Mouse (Mus musculus) CH12.LX (cell line): ENCODE data around the gene Hk1.

Source experiments
- CTCF ChIP-seq, 2 experiments: IDR thresholded peaks in 1 of 2; conservative IDR thresholded peaks in 1 of 2; 2 replicates each; pipeline ENCODE4 v1.5.1; 2011 to 2012; ENCODE audit warnings: low read depth in 2 of 2, low read length in 2 of 2, improper control_type of control experiment in 1 of 2, inconsistent platforms in 1 of 2, mild to moderate bottlenecking in 1 of 2, moderate library complexity in 1 of 2
- ELF1 ChIP-seq: IDR thresholded peaks from 2 replicates; pipeline ENCODE4 v1.6.1; 2014; ENCODE audit warnings: low read depth, mild to moderate bottlenecking, inconsistent platforms, low read length, improper control_type of control experiment
- POLR2A ChIP-seq: IDR thresholded peaks from 2 replicates; pipeline ENCODE4 v1.6.1; 2011; ENCODE audit warnings: low read depth, mild to moderate bottlenecking, improper control_type of control experiment, low read length
- RAD21 ChIP-seq: IDR thresholded peaks from 2 replicates; pipeline ENCODE4 v1.6.1; 2011; ENCODE audit warnings: low read depth, mild to moderate bottlenecking, low read length, improper control_type of control experiment, moderate library complexity
- RCOR1 ChIP-seq: conservative IDR thresholded peaks from 2 replicates; pipeline ENCODE4 v1.6.1; 2012; ENCODE audit warnings: low read depth, mild to moderate bottlenecking, inconsistent platforms, low read length, improper control_type of control experiment
- USF1 ChIP-seq: IDR thresholded peaks from 2 replicates; pipeline ENCODE4 v1.6.1; 2014; ENCODE audit warnings: low read depth, mild to moderate bottlenecking, inconsistent platforms, low read length, improper control_type of control experiment
- ZKSCAN1 ChIP-seq: IDR thresholded peaks from 2 replicates; pipeline ENCODE4 v1.6.1; 2012; ENCODE audit warnings: low read depth, inconsistent platforms, low read length, improper control_type of control experiment, borderline replicate concordance

- TF ChIP-seq CTCF (conservative IDR thresholded peaks at IDR 0.05 in 1 of 2, IDR thresholded peaks at IDR 0.05 in 1 of 2; ENCODE audit: low read depth in 2 of 2, low read length in 2 of 2) (no peak), ELF1 (no peak), ZKSCAN1 (no peak), USF1 (no peak), POLR2A (no peak), RAD21 (no peak), RCOR1 (no peak)
These were observed 46.4 kb downstream of the Hk1 start for GRCm38 (mm10) chr10:62333269-62333668.
